Mouse (Mus musculus) kidney, postnatal 14 days (tissue): Measurements from ENCODE around the gene Gm29666.

Experiments used
- DNase-seq: peaks from one replicate; pipeline ENCODE4 v3.0.0; 2022; ENCODE audit warnings: mixed read lengths

The Gm29666 gene

DNA sequence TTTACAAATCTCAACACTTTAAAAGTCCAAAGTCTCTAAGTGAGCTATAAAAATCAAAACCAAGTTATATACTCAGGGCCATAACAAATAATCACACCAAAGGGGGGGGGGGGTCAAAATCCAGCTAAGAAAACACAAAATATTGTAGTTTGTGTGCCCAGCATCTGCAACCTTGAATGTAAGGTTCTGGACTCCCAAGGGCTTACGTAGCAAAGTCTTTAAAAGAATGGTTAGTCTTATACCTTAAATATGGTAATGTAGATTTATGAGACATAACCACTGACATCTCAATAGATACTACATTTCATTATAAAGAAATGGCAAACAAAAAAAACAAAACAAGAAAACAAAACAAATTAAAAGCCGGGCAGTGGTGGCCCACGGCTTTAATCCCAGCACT lies at the start of gene Gm29666:
Gene Gm29666 (minus strand): TSS at position 101 of the 400 bp plus-strand sequence.
- DNase-seq: no peak

GRCm38 (mm10) chr15:84968534-84968933 lies 48.7 kb upstream of the Gm29666 start:
- no peak for DNase-seq

DNA sequence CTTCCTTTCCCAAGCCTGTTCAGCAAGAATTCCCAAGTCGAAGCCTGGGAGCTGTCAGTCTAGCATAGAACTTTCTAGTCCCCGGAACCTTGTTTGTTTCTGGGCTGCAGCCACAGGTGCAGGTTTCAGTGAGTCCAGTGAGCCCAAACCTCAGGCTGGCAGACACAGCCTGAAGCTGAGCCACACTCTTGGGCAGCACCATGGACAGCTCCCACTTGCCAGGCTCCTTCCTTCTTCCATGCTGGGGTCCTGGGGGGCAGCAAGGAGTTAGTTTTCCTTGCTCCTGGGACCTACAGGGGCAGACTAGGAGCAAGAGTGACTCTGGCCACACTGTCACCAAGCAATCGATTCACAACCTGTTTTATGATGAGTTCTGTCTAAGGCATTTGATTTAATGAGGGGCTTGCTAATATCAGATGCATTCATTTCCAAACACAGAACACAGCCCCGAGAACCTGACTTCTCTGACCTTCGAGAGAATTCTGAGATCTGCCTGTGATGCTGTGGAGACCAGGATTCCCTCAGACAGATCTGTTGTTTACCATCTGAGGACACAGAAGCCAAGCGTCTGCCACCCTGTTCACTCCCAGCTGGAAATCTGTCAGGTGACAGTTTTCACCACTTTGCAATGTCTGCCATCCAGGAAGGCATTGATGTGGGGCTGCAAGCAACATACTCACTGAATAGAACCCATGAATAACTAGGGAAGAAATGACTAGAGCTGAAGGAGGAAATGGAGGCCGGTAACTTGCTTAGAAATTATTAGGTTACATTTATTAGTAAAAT lies 45.9 kb upstream of the Gm29666 start:
- peak; percentile 59 for DNase-seq

DNA sequence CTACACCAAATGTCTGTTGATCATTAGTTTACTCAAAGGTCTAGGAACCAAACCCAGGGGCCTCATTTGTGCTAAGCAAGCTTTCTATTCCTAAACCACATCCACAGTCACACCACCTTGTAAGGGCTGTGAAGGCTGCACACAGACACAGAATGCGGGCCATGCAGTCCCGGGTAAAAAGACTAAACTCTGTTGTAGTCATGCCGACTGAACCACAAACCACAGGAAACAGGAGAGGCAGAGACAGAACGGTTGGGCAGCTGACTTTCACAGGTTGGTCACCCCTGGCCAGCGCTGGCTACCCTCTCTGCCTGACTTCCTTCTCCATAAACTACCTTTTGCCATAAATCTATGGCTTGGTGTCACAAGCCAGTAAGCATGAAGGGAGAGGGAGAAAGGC lies 44.9 kb upstream of the Gm29666 start:
- DNase-seq: no peak

GRCm38 (mm10) chr15:84962518-84962917 lies 42.7 kb upstream of the Gm29666 start:
- DNase-seq: no peak

- DNase-seq: no peak
Measured at GRCm38 (mm10) chr15:84960692-84961091, 40.9 kb upstream of the Gm29666 start.

DNA sequence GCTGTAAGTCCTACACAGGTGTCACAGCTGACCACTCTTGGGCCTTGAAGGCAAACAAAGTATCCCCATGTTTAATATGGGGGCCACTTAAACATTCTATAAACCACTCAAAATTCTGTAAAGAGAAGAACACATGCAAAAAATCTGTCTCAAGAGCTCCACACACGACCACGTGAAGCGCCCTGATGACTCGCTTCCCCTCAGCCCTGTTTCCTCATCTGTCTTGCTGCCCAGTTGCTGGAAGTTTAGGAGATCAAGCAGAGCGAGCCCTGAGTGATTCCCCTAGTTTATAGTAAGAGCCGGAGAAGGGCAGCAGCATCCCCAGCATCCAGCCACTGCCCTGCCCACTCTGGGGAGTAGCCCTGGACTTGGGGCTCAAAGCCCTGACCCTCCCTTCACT lies 40.1 kb upstream of the Gm29666 start:
- DNase-seq: no peak

DNA sequence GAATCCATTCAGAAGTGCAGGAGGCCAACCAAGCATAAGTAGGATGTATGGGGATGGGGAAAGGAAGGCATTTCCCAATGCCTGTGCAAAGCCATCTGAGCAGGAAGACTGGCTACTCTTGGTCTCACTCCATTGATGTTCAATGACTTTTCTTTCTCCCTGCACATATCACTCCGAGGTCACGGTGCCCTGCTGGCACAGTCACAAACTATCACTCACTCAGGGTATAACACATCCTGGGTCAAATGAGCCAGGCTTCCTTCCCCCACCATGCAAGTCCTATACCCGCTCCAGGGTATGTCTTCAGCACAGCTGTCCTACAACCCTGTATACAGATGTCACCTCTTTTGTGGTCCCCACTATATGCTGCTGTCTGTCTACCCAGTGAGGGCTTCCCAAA lies 38.5 kb upstream of the Gm29666 start:
- DNase-seq: no peak

GRCm38 (mm10) chr15:84957851-84958250 lies 38.0 kb upstream of the Gm29666 start:
- DNase-seq: no peak

- DNase-seq: no peak
Measured at GRCm38 (mm10) chr15:84953259-84953658, 33.4 kb upstream of the Gm29666 start.

GRCm38 (mm10) chr15:84950053-84950452 lies 30.2 kb upstream of the Gm29666 start:
- no peak for DNase-seq

GRCm38 (mm10) chr15:84948990-84949389 lies 29.2 kb upstream of the Gm29666 start:
- DNase-seq: no peak

DNA sequence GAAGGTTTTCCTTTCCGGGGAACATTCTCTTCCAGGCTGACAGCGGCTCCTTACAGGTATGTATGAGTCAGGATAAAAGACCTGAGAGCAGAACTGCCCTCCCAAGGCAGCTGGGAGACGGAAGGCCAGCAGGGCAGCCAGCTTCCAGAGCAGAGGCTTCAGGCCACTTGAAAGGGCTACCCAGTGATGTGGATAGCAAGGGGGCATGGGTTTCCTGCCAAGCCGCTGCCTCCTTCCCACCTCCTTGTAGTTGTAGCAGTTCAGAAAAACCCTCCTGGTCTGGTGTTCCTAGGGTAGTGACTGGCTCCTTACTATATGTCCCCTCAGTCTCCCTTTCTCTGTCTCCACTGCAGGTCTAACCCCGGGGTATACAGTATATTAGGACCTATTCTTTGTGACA lies 24.5 kb upstream of the Gm29666 start:
- no peak for DNase-seq

- DNase-seq: no peak
Measured at GRCm38 (mm10) chr15:84942647-84943285, 22.9 kb upstream of the Gm29666 start.

DNA sequence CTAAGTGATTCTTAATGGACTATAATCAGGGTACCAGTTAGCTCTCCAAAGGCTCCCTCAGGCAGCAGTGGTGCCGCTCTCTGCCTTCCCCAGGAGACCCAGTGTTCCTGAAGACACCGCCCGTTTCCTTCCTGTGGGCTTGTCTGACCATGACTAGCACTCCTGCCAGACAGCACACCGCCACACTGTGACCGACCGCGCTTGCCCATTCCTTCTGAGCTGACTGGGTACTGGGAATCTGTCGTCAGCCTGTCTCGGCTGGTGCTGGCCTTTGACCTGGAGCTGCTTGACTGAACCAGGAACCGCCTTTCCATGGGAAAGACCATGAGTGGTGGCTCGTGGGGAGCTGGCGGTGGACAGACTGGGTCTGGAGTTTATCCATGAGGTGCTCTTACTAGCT lies 20.3 kb upstream of the Gm29666 start:
- DNase-seq: peak; percentile 71

GRCm38 (mm10) chr15:84934901-84935300 lies 15.1 kb upstream of the Gm29666 start:
- no peak for DNase-seq

- DNase-seq: no peak
Measured at GRCm38 (mm10) chr15:84932351-84932750, 12.5 kb upstream of the Gm29666 start.

- peak; percentile 26 for DNase-seq
Measured at GRCm38 (mm10) chr15:84925495-84926018, 5.7 kb upstream of the Gm29666 start.

GRCm38 (mm10) chr15:84924781-84925315 lies 5.0 kb upstream of the Gm29666 start:
- DNase-seq: peak; percentile 57

DNA sequence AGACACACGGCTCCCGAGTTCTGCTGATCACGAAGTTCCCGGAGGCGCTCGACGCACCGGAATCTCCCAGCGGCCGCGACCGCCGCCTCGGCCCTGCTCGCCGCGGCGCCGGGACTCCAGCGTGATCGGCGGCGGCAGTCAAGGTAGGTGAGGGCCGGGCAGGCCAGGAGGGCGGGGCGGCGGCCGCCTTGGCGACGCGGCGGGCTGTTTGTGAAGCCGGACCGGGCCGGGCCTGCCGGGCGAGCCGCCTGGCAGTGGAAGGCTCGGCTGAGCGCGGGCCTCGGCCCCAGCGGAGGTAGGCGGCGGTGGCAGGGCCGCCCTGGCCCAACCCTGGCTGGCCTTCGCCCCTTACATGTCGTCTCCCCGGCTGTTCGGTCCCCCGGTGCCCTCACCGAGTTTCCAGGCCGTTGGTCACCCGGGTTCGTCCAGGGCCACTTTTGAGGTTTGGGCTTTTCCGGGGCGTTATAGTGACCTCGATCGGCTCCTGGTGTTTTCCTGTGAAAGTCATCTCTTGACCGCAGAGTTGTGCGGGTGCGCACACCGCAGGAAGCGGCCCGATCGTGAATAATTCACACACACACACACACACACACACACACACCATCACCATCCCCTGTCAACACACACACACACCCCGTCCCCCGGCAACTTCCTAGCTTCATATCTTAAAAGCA lies 3.8 kb upstream of the Gm29666 start:
- DNase-seq: no peak

GRCm38 (mm10) chr15:84922884-84923507 lies 3.2 kb upstream of the Gm29666 start, which contains the start of gene Nup50:
TSS of gene Nup50 (plus strand) at chr15:84923411.
- peak; percentile 100 for DNase-seq

GRCm38 (mm10) chr15:84913201-84913600 lies 6.6 kb downstream of the Gm29666 start:
- DNase-seq: peak; percentile 17
